Mouse (Mus musculus): ENCODE data around the gene Cplx2. TPM values are rescaled to one million over a fixed set of nuclear protein-coding genes. Genes with fewer than 3 reads are reported as not detected.
A peak's percentile ranks its signal among the peaks of the same experiment; 100 is the strongest.

Cplx2 gene
- polyA plus RNA-seq, 1 experiment from 2014 or later = 6.4 TPM

- Histone ChIP-seq H3K4me2 (replicated peaks; ENCODE audit: low read depth, low read length) (no peak overlapping the region), H3K27ac (ENCODE audit: low read depth, low read length) (no peak overlapping the region), H3K4me3 (ENCODE audit: low read length) (no peak overlapping the region), H3K4me1 (ENCODE audit: control insufficient read depth, insufficient read depth, low read length) (0 out of 2 replicates have a peak, but pooled peaks cover 4% of the 10 kb centered on the region), H3K9ac (ENCODE audit: low read depth, low read length) (no peak overlapping the region), H3K27me3 (ENCODE audit: control insufficient read depth, insufficient read depth, low read length) (no peaks in the 10 kb centered on the region), H3K9me3 (ENCODE audit: control insufficient read depth, low read length) (no peaks in the 10 kb centered on the region), H3K36me3 (ENCODE audit: control insufficient read depth, insufficient read depth, low read length) (no peaks in the 10 kb centered on the region)
- ATAC-seq (ENCODE audit: low FRiP score, low TSS enrichment) = no peak
- 77% methylated on average over 2 of the region's 2 CpGs for WGBS
Observed at GRCm38 (mm10) chr13:54405805-54406204, 34.7 kb downstream of the Cplx2 start.

DNA sequence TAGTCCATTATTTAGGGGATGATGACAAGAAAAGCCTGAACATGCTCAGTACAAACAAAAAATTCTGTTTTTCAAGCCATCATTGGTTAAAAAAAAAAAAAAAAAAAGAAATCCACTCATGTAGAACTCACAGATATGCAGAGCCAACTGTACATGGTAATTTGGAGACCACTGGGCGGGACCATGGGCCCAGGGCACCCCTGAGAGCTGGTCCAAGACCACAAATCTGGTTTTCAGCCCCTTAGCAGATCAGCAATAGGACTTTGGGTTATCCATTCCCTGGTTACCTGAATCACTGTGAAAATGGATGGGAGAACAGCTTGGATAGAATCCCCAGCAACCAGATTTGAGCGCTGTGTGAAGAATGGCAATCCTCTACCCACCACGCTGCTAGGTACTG is 40.5 kb downstream of the Cplx2 start:
- Histone ChIP-seq H3K27ac (ENCODE audit: low read depth, low read length) (no peak overlapping the region), H3K4me1 (ENCODE audit: control insufficient read depth, insufficient read depth, low read length) (peaks cover 4% of the 10 kb centered on the region; the same call in 1 of the 2 replicates), H3K36me3 (ENCODE audit: control insufficient read depth, insufficient read depth, low read length) (no peaks in the 10 kb centered on the region), H3K4me3 (ENCODE audit: low read length) (no peak overlapping the region), H3K9ac (ENCODE audit: low read depth, low read length) (no peak overlapping the region), H3K9me3 (ENCODE audit: control insufficient read depth, low read length) (no peaks in the 10 kb centered on the region), H3K27me3 (ENCODE audit: control insufficient read depth, insufficient read depth, low read length) (no peaks in the 10 kb centered on the region), H3K4me2 (replicated peaks; ENCODE audit: low read depth, low read length) (no peak overlapping the region)
- 87% methylated on average over 3 of the region's 3 CpGs for WGBS
- ATAC-seq (ENCODE audit: low FRiP score, low TSS enrichment) = no peak

DNA sequence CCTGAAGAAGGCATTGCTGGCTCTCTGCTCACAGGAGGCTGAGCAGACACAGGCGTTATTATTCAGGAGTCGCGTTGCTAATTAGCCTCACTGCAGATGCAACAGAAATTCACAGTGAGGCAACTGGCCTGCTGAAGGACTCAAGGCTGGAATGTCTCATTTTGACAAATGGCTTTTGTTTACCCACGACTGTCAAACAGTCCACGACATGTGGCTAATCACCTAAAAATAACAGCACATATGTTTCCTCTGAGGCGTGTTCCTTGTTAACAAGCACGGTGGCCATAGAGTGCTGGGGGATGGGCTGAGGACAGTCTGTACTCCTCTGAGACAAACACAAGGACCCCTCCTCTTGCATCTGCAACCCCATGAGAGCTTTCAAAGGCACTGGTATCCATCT is 41.1 kb downstream of the Cplx2 start:
- ATAC-seq (ENCODE audit: low FRiP score, low TSS enrichment) = no peak
- WGBS = 31% methylated on average over 7 of the region's 7 CpGs

DNA sequence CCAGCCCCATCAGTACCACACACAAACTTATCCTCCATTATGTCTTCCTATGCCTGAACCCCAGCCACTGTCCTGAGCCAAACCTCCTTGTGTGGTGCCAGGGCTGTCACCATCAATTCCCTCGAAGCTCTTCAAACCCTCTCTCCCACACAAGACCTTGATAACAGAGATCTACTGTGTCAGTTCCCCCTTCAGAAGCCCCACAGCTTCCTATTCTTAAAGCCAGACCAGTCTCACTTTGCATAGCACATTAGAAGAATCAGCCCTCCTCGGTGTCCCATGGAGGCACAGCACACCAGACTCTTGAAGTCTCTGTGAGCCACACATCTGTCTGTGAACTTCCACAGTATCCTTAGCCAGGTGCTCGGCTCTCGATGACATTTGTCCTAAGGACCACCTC is 41.6 kb downstream of the Cplx2 start:
- Histone ChIP-seq H3K4me3 (ENCODE audit: low read length) (no peak overlapping the region), H3K9me3 (ENCODE audit: control insufficient read depth, low read length) (no peaks in the 10 kb centered on the region), H3K9ac (ENCODE audit: low read depth, low read length) (no peak overlapping the region), H3K4me2 (replicated peaks; ENCODE audit: low read depth, low read length) (no peak overlapping the region), H3K4me1 (ENCODE audit: control insufficient read depth, insufficient read depth, low read length) (peaks cover 4% of the 10 kb centered on the region; the same call in 1 of the 2 replicates), H3K27me3 (ENCODE audit: control insufficient read depth, insufficient read depth, low read length) (no peaks in the 10 kb centered on the region), H3K36me3 (ENCODE audit: control insufficient read depth, insufficient read depth, low read length) (no peaks in the 10 kb centered on the region), H3K27ac (ENCODE audit: low read depth, low read length) (no peak overlapping the region)
- 75% methylated on average over 4 of the region's 4 CpGs for WGBS
- no peak for ATAC-seq (ENCODE audit: low FRiP score, low TSS enrichment)

More for the DNA sequence above, 41.1 kb downstream of the Cplx2 start:
- Histone ChIP-seq H3K27me3 (ENCODE audit: control insufficient read depth, insufficient read depth, low read length) (no peaks in the 10 kb centered on the region), H3K9me3 (ENCODE audit: control insufficient read depth, low read length) (no peaks in the 10 kb centered on the region), H3K4me2 (replicated peaks; ENCODE audit: low read depth, low read length) (no peak overlapping the region), H3K27ac (ENCODE audit: low read depth, low read length) (no peak overlapping the region), H3K4me1 (ENCODE audit: control insufficient read depth, insufficient read depth, low read length) (peaks cover 4% of the 10 kb centered on the region; the same call in 1 of the 2 replicates), H3K4me3 (ENCODE audit: low read length) (no peak overlapping the region), H3K9ac (ENCODE audit: low read depth, low read length) (no peak overlapping the region), H3K36me3 (ENCODE audit: control insufficient read depth, insufficient read depth, low read length) (no peaks in the 10 kb centered on the region)

DNA sequence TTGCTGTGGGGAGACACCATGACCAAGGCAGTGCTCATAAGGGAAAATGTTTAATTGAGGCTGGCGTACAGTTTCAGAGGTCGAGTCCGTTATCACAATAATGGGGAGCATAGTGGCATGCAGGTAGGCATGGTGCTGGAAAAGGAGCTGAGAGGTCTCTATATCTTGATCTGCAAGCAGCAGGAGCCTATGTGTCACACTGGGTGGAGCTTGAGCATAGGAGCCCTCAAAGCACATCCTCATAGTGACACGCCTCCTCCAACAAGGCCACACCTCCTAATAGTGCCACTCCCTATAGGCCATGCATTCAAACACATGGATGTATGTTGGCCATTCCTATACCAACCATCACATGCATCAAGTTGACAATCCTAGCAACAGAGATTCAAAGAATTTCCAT is 43.9 kb downstream of the Cplx2 start:
- Histone ChIP-seq H3K27ac (ENCODE audit: low read depth, low read length) (no peak overlapping the region), H3K9ac (ENCODE audit: low read depth, low read length) (no peak overlapping the region), H3K4me3 (ENCODE audit: low read length) (no peak overlapping the region), H3K4me2 (replicated peaks; ENCODE audit: low read depth, low read length) (no peak overlapping the region), H3K36me3 (ENCODE audit: control insufficient read depth, insufficient read depth, low read length) (no peaks in the 10 kb centered on the region), H3K4me1 (ENCODE audit: control insufficient read depth, insufficient read depth, low read length) (peaks cover 4% of the 10 kb centered on the region; the same call in 1 of the 2 replicates), H3K27me3 (ENCODE audit: control insufficient read depth, insufficient read depth, low read length) (no peaks in the 10 kb centered on the region), H3K9me3 (ENCODE audit: control insufficient read depth, low read length) (no peaks in the 10 kb centered on the region)
- ATAC-seq (ENCODE audit: low FRiP score, low TSS enrichment) = no peak
- WGBS = 93% methylated on average over 4 of the region's 4 CpGs

GRCm38 (mm10) chr13:54418781-54419327 is 47.7 kb downstream of the Cplx2 start:
- Histone ChIP-seq H3K4me2 (replicated peaks; ENCODE audit: low read depth, low read length) (no peak overlapping the region), H3K9me3 (ENCODE audit: control insufficient read depth, low read length) (no peaks in the 10 kb centered on the region), H3K4me3 (ENCODE audit: low read length) (no peak overlapping the region), H3K27ac (ENCODE audit: low read depth, low read length) (no peak overlapping the region), H3K9ac (ENCODE audit: low read depth, low read length) (no peak overlapping the region), H3K36me3 (ENCODE audit: control insufficient read depth, insufficient read depth, low read length) (no peaks in the 10 kb centered on the region), H3K27me3 (ENCODE audit: control insufficient read depth, insufficient read depth, low read length) (no peaks in the 10 kb centered on the region), H3K4me1 (ENCODE audit: control insufficient read depth, insufficient read depth, low read length) (no peaks in the 10 kb centered on the region)
- ATAC-seq (ENCODE audit: low FRiP score, low TSS enrichment) = no peak
- WGBS = 81% methylated on average over 10 of the region's 10 CpGs

DNA sequence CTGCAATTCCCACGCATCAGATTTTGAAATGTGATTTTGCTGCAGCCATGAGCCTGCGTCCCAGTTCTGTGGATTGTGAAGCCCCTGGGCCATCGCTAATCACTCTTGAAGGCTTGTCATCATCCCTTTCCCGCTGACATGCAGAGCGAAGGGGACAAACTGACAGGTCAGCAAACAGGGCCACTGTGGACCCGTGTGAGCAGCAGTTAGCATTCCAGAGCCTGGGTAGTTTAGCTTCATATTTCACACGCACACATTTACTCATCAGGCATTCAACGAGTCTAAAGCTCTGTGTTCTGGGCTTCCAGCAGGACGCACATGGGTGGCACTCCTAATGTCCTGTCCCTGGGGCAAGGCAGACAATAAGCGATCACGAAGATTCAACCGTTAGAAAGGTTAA is 49.1 kb downstream of the Cplx2 start:
- Histone ChIP-seq H3K9ac (ENCODE audit: low read depth, low read length) (no peak overlapping the region), H3K4me3 (ENCODE audit: low read length) (no peak overlapping the region), H3K27me3 (ENCODE audit: control insufficient read depth, insufficient read depth, low read length) (no peaks in the 10 kb centered on the region), H3K4me1 (ENCODE audit: control insufficient read depth, insufficient read depth, low read length) (0 out of 2 replicates have a peak, but pooled peaks cover 2% of the 10 kb centered on the region), H3K9me3 (ENCODE audit: control insufficient read depth, low read length) (no peaks in the 10 kb centered on the region), H3K27ac (ENCODE audit: low read depth, low read length) (no peak overlapping the region), H3K36me3 (ENCODE audit: control insufficient read depth, insufficient read depth, low read length) (no peaks in the 10 kb centered on the region), H3K4me2 (replicated peaks; ENCODE audit: low read depth, low read length) (no peak overlapping the region)
- no peak for ATAC-seq (ENCODE audit: low FRiP score, low TSS enrichment)
- 80% methylated on average over 12 of the region's 12 CpGs for WGBS

DNA sequence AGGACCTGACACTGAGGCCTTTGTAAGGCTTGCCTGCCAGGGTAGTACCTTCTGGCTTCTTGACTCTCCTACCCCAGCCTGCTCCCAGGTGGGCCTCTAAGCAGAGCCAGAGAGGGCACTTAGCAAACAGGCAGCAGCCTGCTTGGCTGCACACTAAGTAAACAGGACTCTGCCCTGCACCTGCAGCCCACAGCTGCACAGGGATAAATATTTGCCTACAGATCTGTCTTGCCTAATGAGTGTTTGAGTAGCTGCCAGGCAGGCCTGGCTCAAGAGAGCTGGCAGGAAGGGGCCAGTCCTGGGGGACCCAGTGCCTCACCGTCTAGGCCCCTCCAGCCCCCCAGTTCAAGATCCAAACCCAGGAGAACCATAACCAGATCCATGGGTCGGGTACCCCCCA is 54.1 kb downstream of the Cplx2 start:
- WGBS = 46% methylated on average over 2 of the region's 2 CpGs
- Histone ChIP-seq H3K9me3 (ENCODE audit: control insufficient read depth, low read length) (no peaks in the 10 kb centered on the region), H3K4me3 (ENCODE audit: low read length) (no peak overlapping the region), H3K4me2 (replicated peaks; ENCODE audit: low read depth, low read length) (no peak overlapping the region), H3K27ac (ENCODE audit: low read depth, low read length) (peak overlapping the region; percentile 43; the same call in 1 of the 2 replicates), H3K36me3 (ENCODE audit: control insufficient read depth, insufficient read depth, low read length) (no peaks in the 10 kb centered on the region), H3K27me3 (ENCODE audit: control insufficient read depth, insufficient read depth, low read length) (no peaks in the 10 kb centered on the region), H3K4me1 (ENCODE audit: control insufficient read depth, insufficient read depth, low read length) (0 out of 2 replicates have a peak, but pooled peaks cover 10% of the 10 kb centered on the region), H3K9ac (ENCODE audit: low read depth, low read length) (no peak overlapping the region)
- ATAC-seq (ENCODE audit: low FRiP score, low TSS enrichment) = peak; percentile 86

DNA sequence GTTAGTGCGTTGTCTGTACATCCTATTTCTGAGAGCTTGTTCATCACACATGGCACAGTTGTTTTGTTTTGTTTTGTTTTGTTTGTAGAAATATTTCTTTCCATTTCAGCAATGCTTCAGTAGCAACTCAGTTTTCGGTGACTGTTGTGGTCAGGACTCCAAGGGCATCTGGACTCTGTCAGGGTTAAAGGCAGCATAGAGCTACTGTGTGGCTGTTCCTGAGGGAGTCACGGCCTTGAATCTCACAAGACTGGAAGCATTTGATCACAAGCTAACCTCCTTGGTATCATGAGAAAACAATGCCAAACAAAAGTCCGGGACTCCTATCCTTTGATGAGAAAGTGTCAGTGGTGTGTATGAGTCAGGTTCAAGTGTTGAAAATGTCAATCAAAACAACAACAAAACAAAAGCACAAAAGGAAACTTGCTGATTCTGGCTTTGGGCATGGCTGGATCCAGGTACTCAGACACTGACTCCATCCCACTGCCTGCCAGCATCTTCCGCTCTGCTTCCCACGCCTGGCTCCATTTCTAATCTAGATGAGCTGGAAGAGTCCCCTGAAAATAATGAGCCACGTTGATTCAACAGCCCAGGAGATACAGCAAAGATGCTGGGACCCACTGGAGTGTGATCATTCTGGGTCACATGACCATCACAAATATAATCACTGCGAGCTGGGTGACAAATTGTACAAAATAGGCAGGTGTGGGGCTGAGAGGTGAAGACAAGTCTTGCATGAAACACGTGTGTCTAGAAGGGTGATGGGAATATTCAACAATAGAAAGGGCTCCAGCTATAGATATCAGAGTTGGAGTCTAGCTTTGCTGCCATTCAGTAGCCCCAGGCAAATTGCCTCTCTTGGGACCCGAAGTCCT is 55.9 kb downstream of the Cplx2 start:
- H3K9ac ChIP-seq (ENCODE audit: low read depth, low read length) = no peak overlapping the region
- no peaks in the 10 kb centered on the region for H3K9me3 ChIP-seq (ENCODE audit: control insufficient read depth, low read length)
- no peak overlapping the region for H3K4me3 ChIP-seq (ENCODE audit: low read length)
- no peak overlapping the region for H3K4me2 ChIP-seq (replicated peaks; ENCODE audit: low read depth, low read length)
- ATAC-seq (ENCODE audit: low FRiP score, low TSS enrichment) = no peak
- no peaks in the 10 kb centered on the region for H3K27me3 ChIP-seq (ENCODE audit: control insufficient read depth, insufficient read depth, low read length)
- H3K36me3 ChIP-seq (ENCODE audit: control insufficient read depth, insufficient read depth, low read length) = no peaks in the 10 kb centered on the region
- 72% methylated on average over 10 of the region's 10 CpGs for WGBS
- no peak overlapping the region for H3K27ac ChIP-seq (ENCODE audit: low read depth, low read length)
- 0 out of 2 replicates have a peak, but pooled peaks cover 10% of the 10 kb centered on the region for H3K4me1 ChIP-seq (ENCODE audit: control insufficient read depth, insufficient read depth, low read length)

Measured in kidney, embryonic 14.5 days (tissue).